Mouse (Mus musculus): Measurements from ENCODE around the gene Axl. TPM values are rescaled to one million over a fixed set of nuclear protein-coding genes. Genes with fewer than 3 reads are reported as not detected.

Gene Axl
- polyA plus RNA-seq, 1 experiment from 2014 or later, result 103 TPM

DNA sequence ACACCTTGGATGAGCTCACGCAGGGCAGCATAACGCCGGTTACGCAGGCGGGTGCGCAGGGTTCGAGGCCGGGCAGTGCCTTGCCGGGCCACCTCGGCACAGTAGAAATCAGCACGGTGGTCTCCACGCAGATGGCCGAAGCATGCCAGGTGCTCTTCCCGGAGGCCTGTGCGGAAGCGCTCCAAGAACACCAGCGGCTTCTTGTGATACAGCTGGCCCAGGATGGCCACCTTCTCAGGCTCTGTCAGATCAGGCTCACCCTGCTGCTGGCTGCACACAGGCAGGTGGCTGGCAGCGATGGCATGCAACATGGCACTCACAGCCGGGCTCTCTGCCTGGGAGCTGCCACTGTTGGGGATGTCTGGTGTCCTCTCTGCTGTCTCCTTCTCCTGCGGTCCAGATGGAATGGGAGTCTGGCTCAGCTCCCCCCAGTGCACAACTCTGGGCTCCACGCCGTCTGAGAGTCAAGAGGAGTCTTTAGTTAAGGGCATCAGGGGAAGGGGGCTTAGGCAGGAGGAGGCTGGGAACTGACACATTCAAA lies 72.7 kb downstream of the Axl start:
- Histone ChIP-seq H3K4me1 (peaks cover 37% of the 10 kb centered on the region), H3K27me3 (no peaks in the 10 kb centered on the region), H3K9ac (no peak overlapping the region), H3K4me2 (replicated peaks) (no peak overlapping the region), H3K27ac (no peak overlapping the region), H3K9me3 (no peaks in the 10 kb centered on the region), H3K36me3 (peaks cover 50% of the 10 kb centered on the region), H3K4me3 (no peak overlapping the region)
- ATAC-seq (ENCODE audit: low FRiP score, low read depth), result no peak
- WGBS, result 93% methylated on average over 22 of the region's 22 CpGs

DNA sequence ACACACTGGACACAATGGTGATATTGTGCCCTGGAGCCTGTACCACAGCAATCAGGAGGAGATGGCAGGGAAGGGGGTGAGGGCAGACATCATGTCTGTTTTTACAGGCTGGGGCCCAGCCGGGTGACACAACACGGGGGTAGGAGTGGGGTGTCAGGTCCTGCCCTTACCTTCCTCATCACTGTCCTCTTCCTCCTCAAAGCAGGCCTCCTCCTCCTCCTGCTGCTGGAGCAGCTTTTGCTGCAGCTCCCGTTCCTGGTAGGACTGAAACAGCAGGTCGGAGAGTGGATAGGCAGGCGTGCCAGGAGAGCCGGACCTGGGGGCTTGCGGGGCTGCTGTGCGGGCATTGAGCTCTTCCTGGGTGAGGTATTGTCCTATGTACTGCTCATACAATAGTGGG lies 73.9 kb downstream of the Axl start:
- H3K9me3 ChIP-seq, result no peaks in the 10 kb centered on the region
- no peak overlapping the region for H3K4me2 ChIP-seq (replicated peaks)
- peaks cover 48% of the 10 kb centered on the region for H3K4me1 ChIP-seq
- WGBS, result 90% methylated on average over 8 of the region's 8 CpGs
- H3K36me3 ChIP-seq, result peaks cover 43% of the 10 kb centered on the region
- no peak overlapping the region for H3K4me3 ChIP-seq
- no peak for ATAC-seq (ENCODE audit: low FRiP score, low read depth)
- H3K27ac ChIP-seq, result no peak overlapping the region
- no peaks in the 10 kb centered on the region for H3K27me3 ChIP-seq
- H3K9ac ChIP-seq, result no peak overlapping the region

DNA sequence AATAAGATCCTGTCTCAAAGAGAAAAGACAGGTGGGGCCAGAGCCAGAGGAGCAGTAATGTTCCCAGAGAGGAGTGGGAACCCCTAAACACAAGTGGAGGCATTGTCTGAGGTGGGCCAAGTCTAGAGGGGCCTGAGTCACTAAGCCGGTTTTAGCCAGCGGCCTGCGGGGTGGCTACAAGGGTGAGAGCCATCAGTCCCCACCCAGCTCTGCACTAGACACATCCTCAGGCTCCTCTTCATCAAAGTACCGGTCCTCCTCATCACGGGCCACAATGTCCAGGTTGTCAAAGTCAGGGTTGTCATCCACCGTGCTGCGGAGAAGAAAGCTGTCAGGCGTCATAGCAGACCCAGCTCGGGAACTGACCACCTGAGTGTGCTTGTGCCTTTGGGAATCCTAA lies 75.7 kb downstream of the Axl start:
- H3K27me3 ChIP-seq, result no peaks in the 10 kb centered on the region
- no peak for ATAC-seq (ENCODE audit: low FRiP score, low read depth)
- peak overlapping the region; percentile 28; the same call in 1 of the 2 replicates for H3K27ac ChIP-seq
- WGBS, result 89% methylated on average over 9 of the region's 9 CpGs
- no peak overlapping the region for H3K4me3 ChIP-seq
- peaks cover 43% of the 10 kb centered on the region for H3K36me3 ChIP-seq
- H3K4me1 ChIP-seq, result peaks cover 46% of the 10 kb centered on the region
- 0 out of 2 replicates have a peak overlapping the region, but pooled peaks have one; percentile 56 for H3K9ac ChIP-seq
- no peak overlapping the region for H3K4me2 ChIP-seq (replicated peaks)
- H3K9me3 ChIP-seq, result no peaks in the 10 kb centered on the region

DNA sequence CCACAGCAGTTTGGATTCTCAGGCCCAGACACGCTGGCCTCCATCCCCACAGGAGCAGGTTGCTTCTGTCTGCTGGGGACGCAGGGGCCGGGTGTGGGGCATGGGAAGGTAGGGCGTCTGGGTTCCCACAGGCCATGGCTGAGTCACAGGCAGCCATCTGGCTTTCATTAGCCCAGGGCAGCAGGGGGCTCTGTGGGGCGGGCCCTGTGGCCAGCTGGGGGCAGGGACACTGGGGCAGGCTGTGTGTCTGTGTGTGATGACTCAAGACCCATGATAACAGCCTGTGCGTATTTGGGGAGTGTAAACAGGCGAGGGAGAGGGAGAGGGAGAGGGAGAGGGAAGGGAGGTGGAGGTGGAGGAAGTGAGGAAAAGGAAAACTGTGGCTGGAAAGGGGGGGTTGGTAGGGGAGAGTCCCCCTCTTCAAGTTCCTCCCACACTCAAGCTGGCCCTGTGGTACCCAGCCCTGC lies 76.7 kb downstream of the Axl start:
- Histone ChIP-seq H3K9me3 (no peaks in the 10 kb centered on the region), H3K27me3 (no peaks in the 10 kb centered on the region), H3K4me1 (peaks cover 43% of the 10 kb centered on the region), H3K9ac (peak overlapping the region; percentile 56; the same call in 1 of the 2 replicates), H3K4me2 (replicated peaks) (no peak overlapping the region), H3K36me3 (peaks cover 43% of the 10 kb centered on the region), H3K4me3 (no peak overlapping the region), H3K27ac (peak overlapping the region; percentile 33; the same call in 1 of the 2 replicates)
- ATAC-seq (ENCODE audit: low FRiP score, low read depth), result no peak
- WGBS, result 4% methylated on average over 7 of the region's 7 CpGs

DNA sequence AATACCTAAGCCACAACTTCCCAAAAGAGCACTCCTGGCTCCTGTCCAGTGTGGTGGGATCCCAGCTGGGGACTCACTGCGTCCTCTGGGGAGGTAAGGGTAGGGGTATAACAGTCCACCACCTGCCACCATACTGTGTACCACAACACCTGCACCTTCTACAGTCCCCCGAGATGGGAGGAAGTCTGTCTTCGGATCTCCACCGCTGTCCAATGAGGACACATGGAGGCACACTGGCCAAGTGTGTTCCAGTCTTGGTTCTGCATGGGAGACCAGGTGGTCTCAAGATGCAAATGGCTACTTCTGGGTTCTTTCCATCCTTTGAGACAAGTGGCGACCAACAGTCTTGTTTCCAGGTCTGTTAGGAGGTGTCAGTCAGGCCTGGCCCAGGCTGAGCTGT lies 77.3 kb downstream of the Axl start:
- no peaks in the 10 kb centered on the region for H3K27me3 ChIP-seq
- ATAC-seq (ENCODE audit: low FRiP score, low read depth), result 0 out of 2 replicates have a peak, but pooled peaks have one; percentile 24
- H3K4me1 ChIP-seq, result peaks cover 43% of the 10 kb centered on the region
- WGBS, result 50% methylated on average over 5 of the region's 5 CpGs
- peak overlapping the region; percentile 33; the same call in 1 of the 2 replicates for H3K27ac ChIP-seq
- no peaks in the 10 kb centered on the region for H3K9me3 ChIP-seq
- H3K9ac ChIP-seq, result no peak overlapping the region; the same call in 1 of the 2 replicates
- H3K4me3 ChIP-seq, result no peak overlapping the region
- peaks cover 43% of the 10 kb centered on the region for H3K36me3 ChIP-seq
- no peak overlapping the region for H3K4me2 ChIP-seq (replicated peaks)

DNA sequence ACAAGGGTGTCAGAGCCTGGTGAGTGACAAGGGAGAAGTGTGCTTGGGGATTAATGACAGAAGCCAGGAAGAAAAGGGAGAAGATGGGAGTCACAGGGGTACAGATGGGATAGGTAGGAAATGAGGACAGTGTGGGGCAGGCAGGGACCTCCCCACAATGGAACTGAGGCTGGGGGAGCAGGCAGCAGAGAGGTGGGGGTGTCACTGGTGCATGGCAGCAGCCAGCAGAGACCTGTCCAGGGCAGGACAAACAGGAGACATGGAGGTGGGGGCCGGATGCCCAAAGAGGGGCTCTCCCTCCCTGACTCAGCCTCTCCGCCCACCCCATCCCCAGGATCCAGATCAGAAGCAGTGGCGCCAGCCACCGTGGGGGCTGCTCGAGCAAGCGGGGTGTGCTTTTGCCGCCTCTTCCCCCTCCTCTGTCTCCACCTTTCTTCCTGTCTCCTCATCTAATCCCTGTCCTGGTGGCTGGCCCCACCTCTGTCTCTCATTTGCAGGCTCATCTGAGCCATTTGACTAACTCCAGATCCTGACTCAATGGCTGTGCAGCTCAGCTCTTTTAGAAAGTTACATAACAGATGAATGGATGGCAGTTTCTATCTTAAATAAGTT lies 77.9 kb downstream of the Axl start:
- peak overlapping the region; percentile 57 for H3K9ac ChIP-seq
- peak overlapping the region; percentile 46 for H3K4me2 ChIP-seq (replicated peaks)
- peaks cover 43% of the 10 kb centered on the region for H3K4me1 ChIP-seq
- H3K27me3 ChIP-seq, result no peaks in the 10 kb centered on the region
- 10% methylated on average over 7 of the region's 7 CpGs for WGBS
- H3K4me3 ChIP-seq, result no peak overlapping the region
- H3K36me3 ChIP-seq, result peaks cover 37% of the 10 kb centered on the region
- ATAC-seq (ENCODE audit: low FRiP score, low read depth), result 0 out of 2 replicates have a peak, but pooled peaks have one; percentile 6
- H3K9me3 ChIP-seq, result no peaks in the 10 kb centered on the region
- H3K27ac ChIP-seq, result 0 out of 2 replicates have a peak overlapping the region, but pooled peaks have one; percentile 33

DNA sequence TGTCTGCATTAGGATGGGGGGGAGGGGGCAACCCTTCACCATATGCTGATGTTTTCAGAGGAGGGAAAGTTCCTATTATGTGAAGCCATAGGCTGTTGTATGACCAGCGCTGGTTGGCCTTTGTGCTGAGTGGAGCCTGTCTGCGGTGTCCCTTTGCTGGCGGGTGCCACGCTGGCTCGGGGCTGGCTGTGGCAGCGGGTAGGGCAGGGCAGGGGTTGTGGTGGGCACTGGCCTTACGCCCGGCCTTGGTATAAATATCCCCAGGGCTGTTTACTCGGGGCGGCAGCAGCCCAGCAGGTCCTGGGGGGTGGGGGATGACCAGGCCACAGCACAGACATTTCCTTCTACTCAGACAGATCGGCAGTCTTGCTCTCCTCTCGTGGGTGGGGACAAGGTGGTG lies 78.5 kb downstream of the Axl start:
- Histone ChIP-seq H3K9ac (peak overlapping the region; percentile 57), H3K27ac (0 out of 2 replicates have a peak overlapping the region, but pooled peaks have one; percentile 15), H3K4me3 (no peak overlapping the region), H3K27me3 (no peaks in the 10 kb centered on the region), H3K36me3 (peaks cover 30% of the 10 kb centered on the region), H3K4me1 (peaks cover 45% of the 10 kb centered on the region), H3K4me2 (replicated peaks) (peak overlapping the region; percentile 46), H3K9me3 (no peaks in the 10 kb centered on the region)
- ATAC-seq (ENCODE audit: low FRiP score, low read depth), result no peak
- WGBS, result 13% methylated on average over 12 of the region's 12 CpGs

DNA sequence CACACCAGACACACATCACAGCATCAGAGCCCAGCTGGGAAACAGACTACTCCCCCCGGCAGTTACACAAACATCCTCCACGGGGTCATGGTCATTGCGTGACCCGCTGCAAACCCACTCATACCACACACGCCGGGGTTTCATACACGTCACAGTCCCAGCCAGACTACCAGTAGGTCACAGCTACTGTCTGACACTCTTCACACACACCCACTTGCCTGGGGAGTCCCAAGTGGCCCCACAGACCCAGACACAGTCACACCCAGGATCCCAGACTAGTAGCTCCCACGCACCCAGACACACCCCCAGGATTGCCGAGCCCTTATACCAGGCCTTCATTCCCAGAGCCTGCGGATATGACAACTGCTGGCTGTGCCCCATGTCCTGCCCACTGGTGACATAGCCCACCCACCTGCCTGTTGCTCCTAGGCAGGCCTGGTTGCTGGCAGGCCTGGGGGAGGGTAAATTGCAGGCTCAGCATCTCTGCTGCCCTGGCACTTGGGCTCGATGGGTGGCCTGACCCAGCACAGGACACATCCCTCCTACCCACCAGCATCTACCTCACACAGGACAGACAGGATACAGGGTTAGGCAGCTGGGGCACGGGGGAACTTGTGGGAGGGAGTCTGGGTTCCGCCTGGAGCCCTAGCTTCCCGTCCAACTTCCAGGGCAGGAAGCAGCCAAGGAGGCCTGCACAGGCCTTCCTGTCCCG lies 80.8 kb downstream of the Axl start:
- H3K4me3 ChIP-seq, result no peak overlapping the region
- peaks cover 8% of the 10 kb centered on the region for H3K36me3 ChIP-seq
- H3K27me3 ChIP-seq, result peaks cover 16% of the 10 kb centered on the region
- H3K27ac ChIP-seq, result peak overlapping the region; percentile 22; the same call in 1 of the 2 replicates
- H3K4me1 ChIP-seq, result peaks cover 53% of the 10 kb centered on the region
- no peaks in the 10 kb centered on the region for H3K9me3 ChIP-seq
- ATAC-seq (ENCODE audit: low FRiP score, low read depth), result no peak
- H3K9ac ChIP-seq, result peak overlapping the region; percentile 31; the same call in 1 of the 2 replicates
- no peak overlapping the region for H3K4me2 ChIP-seq (replicated peaks)
- 54% methylated on average over 15 of the region's 15 CpGs for WGBS

Small RNA genes within 50 kb of the gene (microRNA-seq; reads per million reads assigned to microRNA genes)
- not detected for gene Gm24865

Other genes with a start within 250 kb of the Axl start
- 0.06 TPM in 1 of 2 replicates, not detected in the other for gene Ceacam2, start 248.8 kb downstream of the Axl start, polyA plus RNA-seq (2015; fragmentation: Nextera tagmentation; extraction: Ambion mirVana)
- gene Erich4, start 172.8 kb downstream of the Axl start, polyA plus RNA-seq (2015; fragmentation: Nextera tagmentation; extraction: Ambion mirVana), result not detected in 2 replicates
- 37.3 and 39.6 TPM in 2 replicates for gene Dmac2, start 169.3 kb downstream of the Axl start, polyA plus RNA-seq (2015; fragmentation: Nextera tagmentation; extraction: Ambion mirVana)
- gene B3gnt8, start 162.1 kb downstream of the Axl start, polyA plus RNA-seq (2015; fragmentation: Nextera tagmentation; extraction: Ambion mirVana), result 4.3 and 5.1 TPM in 2 replicates
- 61.6 and 65.0 TPM in 2 replicates for gene Bckdha, start 129.7 kb downstream of the Axl start, polyA plus RNA-seq (2015; fragmentation: Nextera tagmentation; extraction: Ambion mirVana)
- gene Exosc5, start 129.5 kb downstream of the Axl start, polyA plus RNA-seq (2015; fragmentation: Nextera tagmentation; extraction: Ambion mirVana), result 73.1 and 73.4 TPM in 2 replicates
- gene Tmem91, start 113.5 kb downstream of the Axl start, polyA plus RNA-seq (2015; fragmentation: Nextera tagmentation; extraction: Ambion mirVana), result 3.7 and 4.9 TPM in 2 replicates
- 25.8 and 29.0 TPM in 2 replicates for gene B9d2, start 107.9 kb downstream of the Axl start, polyA plus RNA-seq (2015; fragmentation: Nextera tagmentation; extraction: Ambion mirVana)
- 1.7 and 2.4 TPM in 2 replicates for gene Tgfb1, start 101.7 kb downstream of the Axl start, polyA plus RNA-seq (2015; fragmentation: Nextera tagmentation; extraction: Ambion mirVana)
- 22.0 and 24.6 TPM in 2 replicates for gene Ccdc97, start 69.6 kb downstream of the Axl start, polyA plus RNA-seq (2015; fragmentation: Nextera tagmentation; extraction: Ambion mirVana)
- gene Hnrnpul1, start 33.9 kb downstream of the Axl start, polyA plus RNA-seq (2015; fragmentation: Nextera tagmentation; extraction: Ambion mirVana), result 62.6 and 63.5 TPM in 2 replicates
- gene Cyp2s1, start 28.2 kb upstream of the Axl start, polyA plus RNA-seq (2015; fragmentation: Nextera tagmentation; extraction: Ambion mirVana), result 1.8 and 2.2 TPM in 2 replicates
- not detected in 2 replicates for gene Cyp2b10, start 108.9 kb upstream of the Axl start, polyA plus RNA-seq (2015; fragmentation: Nextera tagmentation; extraction: Ambion mirVana)